Mouse (Mus musculus) CH12.LX (cell line): Measurements from ENCODE around the gene Pex16. TPM values are rescaled to one million over a fixed set of nuclear protein-coding genes. Genes with fewer than 3 reads are reported as not detected.

Source experiments
- DNase-seq: peaks from one replicate; pipeline ENCODE4 v3.0.0-alpha.2; 2013; ENCODE audit errors: extremely low read depth
- H3K27ac ChIP-seq: 2 replicates; pipeline ENCODE4 v1.5.1; 2012; ENCODE audit warnings: low read depth, mild to moderate bottlenecking, control low read depth, moderate library complexity; ENCODE audit not compliant: insufficient read depth
- H3K27me3 ChIP-seq: replicated peaks from 2 replicates; pipeline ENCODE3; 2012; ENCODE audit warnings: inconsistent platforms
- H3K36me3 ChIP-seq, 2 experiments: replicated peaks in 1 of 2; 2 replicates each; pipeline versions ENCODE3 to v1.6.1; 2012; ENCODE audit warnings: inconsistent platforms in 1 of 2, low read length in 1 of 2, mild to moderate bottlenecking in 1 of 2, mixed read lengths in 1 of 2, moderate library complexity in 1 of 2; ENCODE audit not compliant: control insufficient read depth in 1 of 2, insufficient read depth in 1 of 2
- H3K4me1 ChIP-seq, 2 experiments: 2 replicates each; pipeline ENCODE4 v1.6.1; 2012; ENCODE audit warnings: inconsistent platforms in 1 of 2, moderate library complexity in 1 of 2; ENCODE audit not compliant: insufficient read depth in 2 of 2, control insufficient read depth in 1 of 2
- H3K4me2 ChIP-seq: 2 replicates; pipeline ENCODE4 v1.6.1; 2012; ENCODE audit warnings: low read depth, mild to moderate bottlenecking, control low read depth; ENCODE audit not compliant: poor library complexity, insufficient read depth, severe bottlenecking
- H3K4me3 ChIP-seq, 3 experiments: fragments of 150-350 bp in 1 of 3; sonication (generic) in 1 of 3; replicated peaks in 1 of 3; 2 replicates each; pipeline versions ENCODE3 to v1.5.1; 2011 to 2012; ENCODE audit warnings: low read depth in 2 of 3, low read length in 2 of 3, mild to moderate bottlenecking in 2 of 3, moderate library complexity in 2 of 3, control low read depth in 1 of 3, improper control_type of control experiment in 1 of 3, inconsistent platforms in 1 of 3, mixed read lengths in 1 of 3; ENCODE audit not compliant: poor library complexity in 1 of 3
- H3K79me2 ChIP-seq: replicated peaks from 2 replicates; pipeline ENCODE4 v1.6.1; 2012; ENCODE audit warnings: mild to moderate bottlenecking, moderate library complexity; ENCODE audit not compliant: control insufficient read depth, poor library complexity, insufficient read depth, severe bottlenecking; ENCODE audit errors: extremely low read depth
- H3K9ac ChIP-seq: 2 replicates; pipeline ENCODE4 v1.6.1; 2012; ENCODE audit warnings: low read depth, mild to moderate bottlenecking, control low read depth, moderate library complexity; ENCODE audit not compliant: insufficient read depth
- H3K9me3 ChIP-seq: replicated peaks from 2 replicates; pipeline ENCODE3; 2012; ENCODE audit warnings: low read length, inconsistent platforms, mixed read lengths
- CHD1 ChIP-seq: IDR thresholded peaks from 2 replicates; pipeline ENCODE4 v1.6.1; 2012; ENCODE audit warnings: low read depth, low read length, improper control_type of control experiment, inconsistent platforms
- CHD2 ChIP-seq: IDR thresholded peaks from 2 replicates; pipeline ENCODE4 v1.6.1; 2011; ENCODE audit warnings: low read length, improper control_type of control experiment
- CTCF ChIP-seq, 2 experiments: IDR thresholded peaks in 1 of 2; conservative IDR thresholded peaks in 1 of 2; 2 replicates each; pipeline ENCODE4 v1.5.1; 2011 to 2012; ENCODE audit warnings: low read depth in 2 of 2, low read length in 2 of 2, improper control_type of control experiment in 1 of 2, inconsistent platforms in 1 of 2, mild to moderate bottlenecking in 1 of 2, moderate library complexity in 1 of 2
- EP300 ChIP-seq: IDR thresholded peaks from 2 replicates; pipeline ENCODE4 v1.6.1; 2011; ENCODE audit warnings: low read length, improper control_type of control experiment
- ETS1 ChIP-seq: conservative IDR thresholded peaks from 2 replicates; pipeline ENCODE4 v1.6.1; 2012; ENCODE audit warnings: low read depth, mild to moderate bottlenecking, inconsistent platforms, low read length, improper control_type of control experiment, moderate library complexity
- GABPA ChIP-seq: IDR thresholded peaks from 2 replicates; pipeline ENCODE4 v1.6.1; 2012; ENCODE audit warnings: low read depth, low read length, improper control_type of control experiment, inconsistent platforms; ENCODE audit not compliant: insufficient replicate concordance
- IRF4 ChIP-seq: IDR thresholded peaks from 2 replicates; pipeline ENCODE4 v1.6.1; 2014; ENCODE audit warnings: low read depth, mild to moderate bottlenecking, inconsistent platforms, low read length, improper control_type of control experiment
- KAT2A ChIP-seq: IDR thresholded peaks from 2 replicates; pipeline ENCODE4 v1.6.1; 2012; ENCODE audit warnings: low read length, improper control_type of control experiment, inconsistent platforms; ENCODE audit not compliant: insufficient replicate concordance
- MAFK ChIP-seq: IDR thresholded peaks from 2 replicates; pipeline ENCODE4 v1.6.1; 2011; ENCODE audit warnings: low read length, improper control_type of control experiment; ENCODE audit not compliant: insufficient replicate concordance
- MXI1 ChIP-seq: IDR thresholded peaks from 2 replicates; pipeline ENCODE4 v1.6.1; 2011; ENCODE audit warnings: mild to moderate bottlenecking, low read depth, low read length, improper control_type of control experiment
- NRF1 ChIP-seq: IDR thresholded peaks from 2 replicates; pipeline ENCODE4 v1.6.1; 2014; ENCODE audit warnings: low read depth, mild to moderate bottlenecking, inconsistent platforms, low read length, improper control_type of control experiment, moderate library complexity
- RAD21 ChIP-seq: IDR thresholded peaks from 2 replicates; pipeline ENCODE4 v1.6.1; 2011; ENCODE audit warnings: low read depth, mild to moderate bottlenecking, low read length, improper control_type of control experiment, moderate library complexity
- RCOR1 ChIP-seq: conservative IDR thresholded peaks from 2 replicates; pipeline ENCODE4 v1.6.1; 2012; ENCODE audit warnings: low read depth, mild to moderate bottlenecking, inconsistent platforms, low read length, improper control_type of control experiment
- SIN3A ChIP-seq: IDR thresholded peaks from 2 replicates; pipeline ENCODE4 v1.6.1; 2012; ENCODE audit warnings: low read length, improper control_type of control experiment, inconsistent platforms
- SMC3 ChIP-seq: IDR thresholded peaks from 2 replicates; pipeline ENCODE4 v1.6.1; 2011; ENCODE audit warnings: low read depth, low read length, improper control_type of control experiment
- TBP ChIP-seq: conservative IDR thresholded peaks from 2 replicates; pipeline ENCODE4 v1.6.1; 2011; ENCODE audit warnings: low read depth, low read length, improper control_type of control experiment
- UBTF ChIP-seq: IDR thresholded peaks from 2 replicates; pipeline ENCODE4 v1.6.1; 2012; ENCODE audit warnings: low read depth, mild to moderate bottlenecking, inconsistent platforms, low read length, improper control_type of control experiment, moderate library complexity
- ZC3H11A ChIP-seq: IDR thresholded peaks from 2 replicates; pipeline ENCODE4 v1.6.1; 2012; ENCODE audit warnings: low read depth, mild to moderate bottlenecking, inconsistent platforms, low read length, improper control_type of control experiment
- ZMIZ1 ChIP-seq: IDR thresholded peaks from 2 replicates; pipeline ENCODE4 v1.6.1; 2012; ENCODE audit warnings: low read depth, mild to moderate bottlenecking, inconsistent platforms, low read length, improper control_type of control experiment
- ZNF384 ChIP-seq: IDR thresholded peaks from 2 replicates; pipeline ENCODE4 v1.6.1; 2012; ENCODE audit warnings: low read depth, low read length, improper control_type of control experiment, inconsistent platforms
- dilution Hi-C: fragments of 300-500 bp; cut with MboI; formaldehyde crosslinking; loops from 2 replicates; pipeline ENCODE4 v1.14.3; 2020; ENCODE audit warnings: low sequenced_read_pairs; ENCODE audit not compliant: extremely low pct_unique_long_range_greater_than_20kb, extremely low pct_ligation_motif_present
- in situ Hi-C: fragments of 300-500 bp; cut with MboI; formaldehyde crosslinking; loops from 3 replicates; pipeline ENCODE4 v1.14.3; 2019; ENCODE audit warnings: low sequenced_read_pairs, low pct_ligation_motif_present, low pct_unique_long_range_greater_than_20kb, mixed read lengths
- polyA plus RNA-seq: library from polyadenylated mRNA; unstranded; fragments of >175 nt; gene quantifications from 2 replicates; pipeline ENCODE4 v1.2.1, GENCODE M21; 2012; ENCODE audit warnings: low read depth; ENCODE audit not compliant: insufficient read length
- total RNA-seq, 2 experiments: library from RNA; depleted of rRNA; stranded (reverse); fragments of 300-350 nt in 1 of 2; fragments of >200 nt in 1 of 2; gene quantifications; 2 replicates each; pipeline ENCODE4 v1.2.3; 2012 to 2014

Pex16 gene
- total and polyA plus RNA-seq, 3 experiments: 28.7 to 44.0 (median 36.6) TPM

DNA sequence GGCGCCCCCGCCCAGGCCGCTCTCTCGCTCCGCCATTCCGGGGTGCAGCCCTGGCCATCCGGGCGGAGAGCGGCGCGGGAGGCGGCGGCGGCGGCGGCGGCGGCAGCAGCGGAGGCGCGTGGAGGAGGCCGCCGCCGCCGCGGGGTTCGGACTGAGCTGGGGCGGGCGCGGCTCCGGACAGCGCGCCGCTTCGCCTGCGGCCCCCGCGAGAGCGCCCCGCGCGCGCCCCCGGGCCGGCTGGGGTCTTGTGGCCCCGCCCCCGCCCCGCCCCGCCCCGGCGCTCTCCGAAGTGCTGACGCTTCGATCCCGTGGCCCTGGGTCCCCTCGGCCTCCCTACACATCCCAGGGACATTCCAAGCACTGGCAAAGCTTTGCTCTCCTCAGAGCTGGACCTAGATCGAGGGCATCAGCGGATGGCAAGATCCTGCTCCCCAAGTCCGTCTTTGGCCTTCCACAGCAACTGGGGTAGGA, 26.6 kb downstream of the Pex16 start, which contains the start of gene Mapk8ip1:
Mapk8ip1 (minus strand) TSS at position 173 of the 471 bp plus-strand sequence.
- no peak for DNase-seq
- in situ Hi-C loops (no loop called here), dilution Hi-C loops (no loop called here)
- no peak within 1 kb of the TSS for H3K4me3 ChIP-seq
- no peak within 1 kb of the TSS for H3K27ac ChIP-seq
- H3K36me3 ChIP-seq: peaks cover 20 to 36% of the 10 kb centered on the region in 2 experiments
- H3K27me3 ChIP-seq: no peaks in the 10 kb centered on the region
- H3K4me1 ChIP-seq: peaks cover 7 to 40% of the 10 kb centered on the region in 2 experiments
- H3K4me2 ChIP-seq: no peak within 1 kb of the TSS
- H3K9ac ChIP-seq: no peak within 1 kb of the TSS
- H3K79me2 ChIP-seq: no peaks in the 10 kb centered on the region
- H3K9me3 ChIP-seq: peaks cover 10% of the 10 kb centered on the region
- TF ChIP-seq ZNF384: no peak
- no peak for TF ChIP-seq EP300
- no peak for TF ChIP-seq TBP
- TF ChIP-seq, all 38 proteins: peak for 0

DNA sequence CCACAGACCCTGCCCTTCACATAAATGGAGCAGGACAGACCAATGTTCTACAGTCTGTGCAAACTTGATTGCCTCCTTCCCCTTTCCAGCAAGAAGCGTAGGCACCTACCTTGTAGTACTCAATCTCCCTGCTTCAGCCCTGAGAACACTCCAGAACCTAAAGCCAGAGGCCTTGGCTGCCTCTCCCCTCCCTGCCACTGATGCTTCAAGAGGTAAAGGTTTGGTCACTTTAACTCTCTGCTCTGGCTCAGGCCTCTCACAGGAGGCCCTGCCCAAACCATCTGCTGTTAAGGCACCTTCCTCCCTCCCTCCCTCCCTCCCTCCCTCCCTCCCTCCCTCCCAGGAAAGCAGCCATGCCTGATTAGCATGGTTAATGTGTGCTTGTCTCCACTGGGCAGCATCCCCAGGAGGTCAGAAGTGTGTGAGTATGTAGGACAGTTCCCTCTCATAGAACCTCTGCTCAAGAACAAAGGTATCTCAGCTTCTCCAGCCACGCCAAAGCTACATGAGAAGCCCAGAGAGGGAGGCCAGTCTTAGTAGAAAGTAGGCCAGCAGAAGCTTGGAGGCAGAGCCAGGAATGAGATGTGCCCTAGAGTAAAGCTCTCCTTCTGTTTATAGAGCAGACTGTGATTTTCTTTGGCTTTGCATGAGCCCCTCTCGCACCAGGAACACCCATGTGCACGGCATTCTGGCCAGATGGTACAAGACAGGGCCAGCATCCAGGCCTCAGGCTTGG, 28.3 kb downstream of the Pex16 start:
- dilution Hi-C loops (no loop called here), in situ Hi-C loops (no loop called here)
- H3K27ac ChIP-seq: no peak overlapping the region
- H3K9me3 ChIP-seq: peaks cover 10% of the 10 kb centered on the region
- H3K9ac ChIP-seq: no peak overlapping the region
- no peaks in the 10 kb centered on the region for H3K27me3 ChIP-seq
- peaks cover 10 to 53% of the 10 kb centered on the region in 2 experiments for H3K4me1 ChIP-seq
- no peaks in the 10 kb centered on the region for H3K79me2 ChIP-seq
- DNase-seq: no peak
- H3K36me3 ChIP-seq: peaks cover 27 to 50% of the 10 kb centered on the region in 2 experiments
- no peak for TF ChIP-seq RCOR1
- no peak for TF ChIP-seq CTCF (conservative IDR thresholded peaks at IDR 0.05 in 1 of 2, IDR thresholded peaks at IDR 0.05 in 1 of 2; ENCODE audit: low read depth in 2 of 2, low read length in 2 of 2)
- no peak for TF ChIP-seq SIN3A
- no peak for TF ChIP-seq CHD1
- no peak overlapping the region for H3K4me2 ChIP-seq
- no peak overlapping the region for H3K4me3 ChIP-seq

DNA sequence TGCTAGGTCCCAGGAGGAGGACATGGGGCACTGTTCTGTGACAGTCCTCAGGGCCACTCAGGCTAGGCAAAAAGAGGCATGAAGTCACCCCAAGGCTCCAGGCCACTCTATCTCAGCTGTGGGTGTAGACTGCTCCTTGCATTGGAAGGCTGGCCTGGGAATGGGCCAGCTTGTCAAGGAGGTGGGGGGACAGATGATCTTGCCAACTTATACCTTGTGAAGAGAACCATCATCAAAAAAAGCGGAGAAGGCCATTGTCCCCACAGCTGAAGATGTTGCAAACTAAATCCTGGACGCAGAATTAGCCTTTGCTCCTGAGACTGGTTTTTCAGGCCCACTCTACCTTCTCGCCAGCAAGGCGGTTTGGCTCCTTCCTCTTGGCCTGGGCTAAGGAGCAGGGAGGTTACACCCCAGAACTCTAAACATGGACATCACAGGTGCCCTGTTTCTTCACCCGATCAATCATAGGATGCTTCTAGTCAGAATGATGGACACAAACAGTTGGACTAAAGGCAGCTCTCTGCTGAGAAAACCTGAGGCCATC, 29.4 kb downstream of the Pex16 start:
- no peaks in the 10 kb centered on the region for H3K79me2 ChIP-seq
- H3K4me2 ChIP-seq: no peak overlapping the region
- H3K36me3 ChIP-seq: peaks cover 38 to 60% of the 10 kb centered on the region in 2 experiments
- in situ Hi-C loops (no loop called here), dilution Hi-C loops (no loop called here)
- no peak overlapping the region for H3K4me3 ChIP-seq
- peaks cover 10 to 53% of the 10 kb centered on the region in 2 experiments for H3K4me1 ChIP-seq
- H3K9me3 ChIP-seq: peaks cover 10% of the 10 kb centered on the region
- DNase-seq: no peak
- no peak overlapping the region for H3K27ac ChIP-seq
- TF ChIP-seq GABPA: no peak
- no peak for TF ChIP-seq CHD2
- no peak for TF ChIP-seq SMC3
- TF ChIP-seq ZNF384: no peak
- TF ChIP-seq ZC3H11A: no peak
- TF ChIP-seq IRF4: no peak
- TF ChIP-seq KAT2A: no peak
- TF ChIP-seq UBTF: no peak
- no peak for TF ChIP-seq TBP
- TF ChIP-seq MXI1: no peak
- no peak for TF ChIP-seq ETS1
- no peak for TF ChIP-seq RAD21
- no peak for TF ChIP-seq RCOR1
- no peak for TF ChIP-seq MAFK
- TF ChIP-seq ZMIZ1: no peak
- TF ChIP-seq NRF1: no peak
- no peak overlapping the region for H3K9ac ChIP-seq
- no peaks in the 10 kb centered on the region for H3K27me3 ChIP-seq
